Mouse (Mus musculus) adrenal gland, postnatal 25 days (tissue): Measurements from ENCODE around the gene Slc25a25. TPM values are rescaled to one million over a fixed set of nuclear protein-coding genes. Genes with fewer than 3 reads are reported as not detected.

Experiments
- DNase-seq: peaks from one replicate; pipeline ENCODE4 v3.0.0; 2021; ENCODE audit warnings: mixed read lengths
- total RNA-seq: library from RNA; stranded (reverse); gene quantifications from 2 replicates; pipeline ENCODE4 v1.2.3, GENCODE M21; 2021

The Slc25a25 gene
- total RNA-seq, 1 experiment from 2014 or later: 16.4 TPM

GRCm38 (mm10) chr2:32428262-32428722 lies 23.0 kb downstream of the Slc25a25 start:
- peak; percentile 38 for DNase-seq

- no peak for DNase-seq
These were observed 23.5 kb downstream of the Slc25a25 start for GRCm38 (mm10) chr2:32427720-32428119.

DNA sequence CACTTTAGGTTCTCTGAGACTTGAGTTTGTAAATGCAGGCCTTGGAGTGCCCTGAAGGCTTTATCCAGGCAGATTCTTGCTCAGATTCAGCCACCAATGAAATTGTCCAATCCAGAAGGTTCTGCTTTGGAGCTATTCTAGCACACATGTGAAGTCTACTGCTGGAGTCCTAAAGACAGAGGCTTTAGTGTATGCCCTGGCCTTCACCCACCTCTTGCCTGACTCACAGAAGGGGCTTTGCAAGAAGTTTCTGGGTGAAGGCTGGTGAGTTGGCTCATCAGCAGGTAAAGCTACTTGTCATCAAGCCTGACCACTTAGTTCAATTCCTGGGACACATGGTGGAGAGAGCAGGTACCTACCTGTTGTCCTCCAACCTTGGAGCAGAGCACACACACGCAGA lies 25.1 kb downstream of the Slc25a25 start:
- no peak for DNase-seq

- DNase-seq: no peak
These were observed 25.7 kb downstream of the Slc25a25 start for GRCm38 (mm10) chr2:32425568-32425967.

- no peak for DNase-seq
These were observed 26.4 kb downstream of the Slc25a25 start for GRCm38 (mm10) chr2:32424796-32425195.

GRCm38 (mm10) chr2:32423481-32424331 lies 27.5 kb downstream of the Slc25a25 start:
- DNase-seq: peak; percentile 50

DNA sequence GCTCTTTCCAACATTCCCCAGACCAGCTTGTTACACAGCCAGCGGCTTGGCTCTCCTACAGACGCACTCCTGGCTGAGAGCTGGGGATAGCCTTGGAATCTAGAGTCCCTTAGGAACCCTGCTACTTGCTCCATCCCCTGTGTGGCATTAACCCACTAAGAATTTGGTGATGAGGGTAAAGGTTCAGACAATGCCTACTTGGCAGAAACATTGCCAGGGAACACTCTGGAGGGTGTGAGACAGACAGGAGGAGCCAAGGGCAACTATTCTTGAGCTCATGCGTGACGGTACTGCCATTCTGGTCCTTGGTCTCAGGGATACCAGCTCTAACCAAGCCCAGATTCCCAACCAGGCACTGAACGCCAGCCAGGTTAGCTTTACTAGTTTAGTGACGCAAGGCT lies 29.4 kb downstream of the Slc25a25 start:
- peak; percentile 26 for DNase-seq

DNA sequence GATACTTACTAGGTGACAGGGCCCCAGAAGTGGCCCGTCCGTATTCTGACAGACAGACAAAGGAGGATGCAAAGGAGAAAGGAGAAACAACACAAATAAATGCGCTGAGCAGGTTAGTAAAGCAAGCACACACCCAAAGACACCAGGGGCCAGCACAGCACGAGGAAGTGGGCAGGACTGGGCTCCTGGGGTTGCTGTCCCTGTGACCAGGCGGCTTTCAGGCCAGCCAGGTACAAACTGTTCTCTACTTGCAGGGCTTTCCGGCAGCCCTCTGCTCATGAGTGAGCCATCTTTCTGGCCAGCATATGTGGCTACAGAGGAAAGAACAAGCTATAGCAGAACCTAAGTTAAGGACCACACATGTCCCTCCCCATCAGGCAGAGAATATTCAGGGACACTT lies 30.6 kb downstream of the Slc25a25 start:
- DNase-seq: no peak

- no peak for DNase-seq
These were observed 31.1 kb downstream of the Slc25a25 start for GRCm38 (mm10) chr2:32420066-32420608.

- DNase-seq: peak; percentile 79
These were observed 31.9 kb downstream of the Slc25a25 start for GRCm38 (mm10) chr2:32419359-32419758.

GRCm38 (mm10) chr2:32418430-32419151 lies 32.7 kb downstream of the Slc25a25 start:
- DNase-seq: no peak

DNA sequence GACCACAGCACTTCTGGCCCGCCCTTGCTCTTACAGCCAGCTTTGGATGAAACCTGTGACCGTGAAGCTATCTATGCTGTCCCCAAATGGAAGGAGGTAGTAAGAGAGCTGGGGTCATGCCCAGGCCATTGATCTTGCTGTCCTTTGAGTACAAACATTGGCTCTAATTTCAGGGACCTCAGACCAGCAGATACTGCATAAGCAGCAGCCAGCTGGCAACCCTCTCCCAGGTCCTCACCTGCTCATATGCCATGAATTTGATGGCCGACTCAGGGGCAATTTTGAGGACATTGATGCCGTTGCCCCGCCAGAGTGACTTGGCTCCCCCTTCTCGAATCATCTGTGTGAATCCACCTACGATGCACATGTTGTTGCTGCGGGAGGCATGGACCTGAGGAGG lies 33.8 kb downstream of the Slc25a25 start:
- DNase-seq: no peak

- no peak for DNase-seq
These were observed 34.7 kb downstream of the Slc25a25 start for GRCm38 (mm10) chr2:32416556-32416955.

DNA sequence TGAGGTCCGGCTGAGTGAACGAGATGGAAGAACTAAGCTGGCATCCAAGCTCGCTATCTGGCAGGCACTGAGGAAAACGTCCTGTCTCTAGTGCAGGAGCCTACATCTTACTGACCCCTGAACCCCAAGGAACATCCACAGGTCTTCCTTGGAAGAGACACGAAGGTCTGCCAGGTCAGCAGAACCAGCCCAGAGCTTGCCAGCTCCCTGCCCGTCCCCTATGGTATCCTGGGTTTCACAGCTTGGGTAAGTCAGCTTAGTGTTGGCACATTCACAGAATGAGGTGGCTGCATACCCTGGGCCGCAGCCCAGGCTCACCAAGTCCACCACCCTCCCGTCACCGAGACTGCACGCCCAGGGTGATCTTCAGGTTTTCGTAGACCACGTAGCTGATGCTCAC lies 35.4 kb downstream of the Slc25a25 start:
- no peak for DNase-seq

DNA sequence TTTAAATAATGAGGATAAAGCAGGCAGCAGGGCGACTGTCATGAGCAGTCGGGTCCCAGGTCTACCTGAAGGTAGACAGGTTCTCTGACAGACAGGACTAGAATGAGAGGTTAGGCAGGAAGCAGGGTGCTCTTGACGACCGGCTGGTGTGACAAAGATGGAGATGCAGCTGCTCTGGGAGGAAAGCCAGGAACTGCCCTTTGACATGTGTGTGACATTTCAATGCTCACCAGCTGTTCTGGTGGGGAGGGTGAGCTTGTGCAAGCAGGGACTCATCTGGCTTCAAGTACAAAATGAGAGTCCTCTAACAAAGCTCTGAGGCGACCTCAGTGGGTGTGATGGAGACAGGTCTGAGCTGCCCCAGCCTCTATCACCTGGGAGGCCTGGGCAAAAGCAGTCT lies 37.3 kb downstream of the Slc25a25 start:
- no peak for DNase-seq

- no peak for DNase-seq
These were observed 38.3 kb downstream of the Slc25a25 start for GRCm38 (mm10) chr2:32412742-32413531.

DNA sequence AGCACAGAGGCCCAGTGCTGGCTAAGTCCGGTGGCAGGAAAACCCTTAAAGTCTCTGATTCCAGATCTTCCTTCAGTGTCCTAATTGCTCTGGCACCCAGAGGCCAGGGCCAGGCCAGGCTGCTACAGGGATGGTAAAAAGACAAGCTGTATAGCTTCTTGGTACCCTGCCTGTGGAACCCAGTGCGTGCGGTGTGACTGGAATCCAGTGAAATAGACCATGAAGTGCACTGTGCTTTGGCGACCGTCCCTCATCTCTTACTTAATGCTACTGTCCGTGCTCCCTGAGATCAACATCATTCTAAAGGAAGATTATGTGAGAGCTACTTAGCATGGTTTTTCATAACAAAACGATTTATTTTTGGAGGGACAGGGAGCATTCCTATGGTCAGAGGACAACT lies 39.8 kb downstream of the Slc25a25 start:
- no peak for DNase-seq

DNA sequence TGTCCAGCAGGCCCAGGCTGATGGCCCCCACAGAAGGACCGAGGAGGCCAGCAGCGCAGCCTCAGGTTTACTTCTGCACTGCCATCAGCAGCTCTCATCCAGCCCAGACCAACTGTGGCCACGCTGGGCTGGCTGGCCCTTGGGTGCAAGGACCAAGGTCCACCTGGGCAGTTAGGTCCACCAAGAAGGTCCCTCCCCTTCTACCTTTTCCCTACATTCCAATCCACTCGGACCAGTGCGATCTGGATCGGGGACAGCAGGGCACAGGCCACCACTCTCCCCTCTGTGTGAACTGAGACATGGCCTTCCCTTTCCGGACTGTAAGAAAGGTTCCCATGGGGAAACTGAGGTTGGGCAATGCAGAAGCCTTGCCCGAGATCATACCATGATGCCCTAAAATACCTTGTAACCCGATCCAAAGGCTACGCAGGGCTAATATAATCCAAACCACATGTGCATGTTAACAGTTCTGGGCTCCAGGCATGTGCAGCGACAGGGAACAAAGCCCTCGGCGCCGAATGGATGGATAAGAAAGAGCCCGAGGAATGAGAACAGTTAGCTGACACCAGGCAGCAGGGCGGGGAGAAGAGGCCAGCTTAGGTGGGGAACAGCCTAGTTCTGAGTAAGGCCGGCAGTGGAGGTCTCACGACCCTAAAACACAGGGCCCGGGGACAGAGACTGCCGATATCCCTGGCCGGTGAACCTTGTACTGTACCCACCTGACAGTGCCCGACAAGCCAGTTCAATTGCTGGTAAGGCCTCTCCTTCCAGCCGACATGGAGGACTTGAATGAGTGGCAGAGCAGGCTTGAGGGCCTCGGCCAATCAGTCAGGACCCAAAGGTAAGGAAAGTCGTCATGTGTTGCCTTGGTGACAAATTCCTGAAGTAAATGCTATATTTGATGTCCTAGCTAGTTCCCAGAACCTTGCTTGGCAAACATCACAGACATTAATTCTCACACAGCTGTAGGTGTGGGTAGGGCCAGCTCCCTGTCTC lies 42.5 kb downstream of the Slc25a25 start:
- no peak for DNase-seq

DNA sequence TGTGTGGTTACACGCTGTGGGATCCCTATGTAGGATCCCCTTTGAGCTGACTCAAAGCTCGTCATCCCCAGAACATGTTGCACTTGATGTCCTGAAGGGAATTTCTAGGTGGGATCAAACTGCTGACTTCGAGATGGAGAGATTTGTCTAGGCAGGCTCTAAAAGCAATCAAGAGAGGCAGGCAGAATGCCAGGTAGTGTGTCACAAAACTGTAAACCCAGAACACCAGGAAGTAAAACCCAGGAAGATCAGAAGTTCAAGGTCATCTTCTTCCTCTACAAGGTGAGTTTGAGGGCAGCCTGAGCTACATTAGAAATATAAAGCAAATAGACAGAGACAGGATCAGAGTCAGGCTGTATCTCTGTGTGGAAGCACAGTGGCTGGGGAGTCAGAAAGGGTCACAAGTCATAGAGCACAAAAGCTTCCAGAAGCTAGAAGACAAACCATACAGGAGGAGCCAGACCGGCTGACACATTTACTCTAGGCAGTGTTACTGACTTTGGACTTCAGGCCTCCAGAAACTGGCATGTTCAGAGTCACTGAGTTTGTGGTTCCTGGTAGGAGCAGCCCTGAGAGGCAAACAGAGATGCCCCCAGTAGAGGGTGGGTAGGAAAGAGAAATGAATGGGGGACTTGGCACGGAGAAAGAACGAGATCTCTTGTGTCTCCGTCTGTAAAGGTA lies 44.0 kb downstream of the Slc25a25 start:
- no peak for DNase-seq

DNA sequence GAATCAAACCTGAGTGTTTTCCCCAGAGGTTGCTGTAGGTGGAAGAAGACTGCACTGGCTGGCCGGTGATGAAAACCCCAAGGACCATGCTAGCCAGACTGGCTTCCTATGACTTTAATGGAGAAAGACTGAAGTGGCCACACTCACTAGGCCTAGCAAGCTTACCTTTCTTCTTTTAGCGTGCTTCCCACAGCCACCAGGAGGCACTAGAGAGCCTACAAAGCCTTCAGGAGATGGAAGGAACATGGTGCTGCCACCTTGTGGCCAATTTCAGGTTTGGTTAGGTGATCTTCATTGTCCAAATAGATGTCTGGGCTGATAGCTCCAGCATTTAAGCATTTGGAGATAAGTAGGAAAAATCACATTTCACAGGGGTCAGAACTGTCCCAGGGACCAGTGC lies 46.6 kb downstream of the Slc25a25 start:
- DNase-seq: peak; percentile 92
